Mouse (Mus musculus): ENCODE results near the gene Mocs3.

GRCm38 (mm10) chr2:168207883-168208282, 22.5 kb upstream of the Mocs3 start:
- TF ChIP-seq CTCF (IDR thresholded peaks at IDR 0.05; ENCODE audit: control insufficient read depth, insufficient read depth, low read length), result no peak
- TF ChIP-seq POLR2A (IDR thresholded peaks at IDR 0.05; ENCODE audit: borderline replicate concordance, control insufficient read depth, low read depth, low read length), result no peak
